Mouse (Mus musculus): ENCODE measurements at regions not wholly inside any gene's neighbourhood (a gene's known extent, or its start where the extent isn't known, plus 50 kb on each side); places are given as distances from the start of the nearest gene placed in this dataset.

DNA sequence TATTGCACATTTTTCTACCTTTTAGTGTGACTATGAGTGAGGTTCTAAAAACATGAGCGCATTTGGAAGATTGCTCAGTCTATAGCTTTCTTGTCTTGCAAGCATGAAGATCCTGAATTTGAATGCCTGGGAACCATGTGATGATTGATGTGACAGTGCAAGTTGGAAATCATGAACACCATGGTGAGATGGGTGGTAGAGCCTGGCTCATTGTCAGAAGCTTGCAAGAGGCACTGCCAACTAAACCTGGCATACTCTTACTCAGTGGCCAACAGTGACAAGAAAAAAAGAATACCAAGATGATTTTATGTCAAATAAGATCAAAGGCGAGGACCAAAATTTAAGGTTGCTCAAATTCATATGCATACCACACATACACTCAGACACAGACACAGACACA is 188.1 kb upstream of the Tmprss15 start:
- ATAC-seq (replicated peaks; ENCODE audit: low FRiP score, low read depth) = no peak
- H3K27ac ChIP-seq = no peak overlapping the region
- H3K9me3 ChIP-seq (replicated peaks; ENCODE audit: low read length) = no peaks in the 10 kb centered on the region
- H3K4me1 ChIP-seq (replicated peaks; ENCODE audit: insufficient read depth, low read length) = no peaks in the 10 kb centered on the region
- H3K36me3 ChIP-seq (ENCODE audit: insufficient read depth, low read length) = no peaks in the 10 kb centered on the region
- H3K27me3 ChIP-seq (ENCODE audit: insufficient read depth, low read length) = no peaks in the 10 kb centered on the region
- WGBS = 96% methylated on average over 2 of the region's 2 CpGs
- H3K4me2 ChIP-seq (ENCODE audit: low read length) = no peak overlapping the region
- H3K9ac ChIP-seq (ENCODE audit: low read depth, low read length) = no peak overlapping the region
- DNase-seq (ENCODE audit: low spot score) = no peak
- no peak overlapping the region for H3K4me3 ChIP-seq (replicated peaks; ENCODE audit: low read depth, low read length)
- no peak for TF ChIP-seq CTCF (IDR thresholded peaks at IDR 0.05; ENCODE audit: low read depth)

DNA sequence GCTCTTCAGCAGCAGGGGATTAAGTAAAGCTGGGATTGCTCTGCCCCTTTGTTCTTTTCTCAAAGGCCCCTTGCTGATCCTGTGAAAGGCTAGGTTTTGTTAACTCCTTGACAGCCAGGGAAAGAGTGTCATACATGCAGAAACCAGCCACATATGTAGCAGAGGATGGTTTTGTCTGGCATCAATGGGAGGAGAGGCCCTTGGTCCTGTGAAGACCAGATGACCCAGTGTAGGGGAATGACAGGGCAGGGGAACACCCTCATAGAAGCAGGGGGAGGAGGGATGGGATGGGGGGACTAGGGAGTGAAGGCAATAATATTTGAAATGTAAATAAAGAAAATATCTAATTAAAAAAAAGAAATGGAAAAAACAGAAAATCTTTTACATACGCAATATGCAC is 165.6 kb upstream of the Tmprss15 start:
- Histone ChIP-seq H3K9me3 (replicated peaks; ENCODE audit: low read length) (no peaks in the 10 kb centered on the region), H3K4me3 (replicated peaks; ENCODE audit: low read depth, low read length) (no peak overlapping the region), H3K9ac (ENCODE audit: low read depth, low read length) (no peak overlapping the region), H3K4me2 (ENCODE audit: low read length) (no peak overlapping the region), H3K27ac (no peak overlapping the region), H3K27me3 (ENCODE audit: insufficient read depth, low read length) (no peaks in the 10 kb centered on the region), H3K36me3 (ENCODE audit: insufficient read depth, low read length) (no peaks in the 10 kb centered on the region), H3K4me1 (replicated peaks; ENCODE audit: insufficient read depth, low read length) (no peaks in the 10 kb centered on the region)
- DNase-seq (ENCODE audit: low spot score) = no peak
- ATAC-seq (replicated peaks; ENCODE audit: low FRiP score, low read depth) = no peak
- WGBS = 100% methylated on average over 1 of the region's 1 CpGs
- no peak for TF ChIP-seq CTCF (IDR thresholded peaks at IDR 0.05; ENCODE audit: low read depth)

DNA sequence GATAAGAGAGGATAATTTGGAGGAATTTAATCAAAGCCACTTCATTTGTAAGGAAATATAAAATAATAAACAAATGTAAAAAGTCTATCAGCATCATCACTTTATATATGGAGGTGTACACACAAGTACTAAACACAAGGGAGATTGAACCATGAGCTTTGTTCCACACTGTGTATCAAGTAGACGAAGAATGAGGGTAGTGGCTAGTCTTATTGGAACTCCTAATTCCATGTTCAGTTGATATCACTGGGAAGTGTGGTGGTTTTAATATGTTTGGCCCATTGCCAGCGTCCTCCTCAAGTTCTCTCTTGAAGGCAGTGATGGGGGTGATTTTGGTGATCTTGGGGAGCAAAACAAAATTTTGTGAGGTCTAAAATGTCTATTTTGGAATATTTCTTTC is 165.2 kb upstream of the Tmprss15 start:
- WGBS = 47% methylated on average over 2 of the region's 2 CpGs
- no peak for ATAC-seq (replicated peaks; ENCODE audit: low FRiP score, low read depth)
- H3K27me3 ChIP-seq (ENCODE audit: insufficient read depth, low read length) = no peaks in the 10 kb centered on the region
- H3K9ac ChIP-seq (ENCODE audit: low read depth, low read length) = no peak overlapping the region
- H3K9me3 ChIP-seq (replicated peaks; ENCODE audit: low read length) = no peaks in the 10 kb centered on the region
- TF ChIP-seq CTCF (IDR thresholded peaks at IDR 0.05; ENCODE audit: low read depth) = no peak
- H3K4me2 ChIP-seq (ENCODE audit: low read length) = no peak overlapping the region
- H3K27ac ChIP-seq = no peak overlapping the region
- H3K4me1 ChIP-seq (replicated peaks; ENCODE audit: insufficient read depth, low read length) = no peaks in the 10 kb centered on the region
- DNase-seq (ENCODE audit: low spot score) = no peak
- H3K4me3 ChIP-seq (replicated peaks; ENCODE audit: low read depth, low read length) = no peak overlapping the region
- no peaks in the 10 kb centered on the region for H3K36me3 ChIP-seq (ENCODE audit: insufficient read depth, low read length)

GRCm38 (mm10) chr16:79240857-79241491 is 150.1 kb upstream of the Tmprss15 start:
- DNase-seq (ENCODE audit: low spot score) = no peak
- Histone ChIP-seq H3K27ac (no peak overlapping the region), H3K4me1 (replicated peaks; ENCODE audit: insufficient read depth, low read length) (no peaks in the 10 kb centered on the region), H3K4me2 (ENCODE audit: low read length) (no peak overlapping the region), H3K4me3 (replicated peaks; ENCODE audit: low read depth, low read length) (no peak overlapping the region), H3K9ac (ENCODE audit: low read depth, low read length) (no peak overlapping the region), H3K9me3 (replicated peaks; ENCODE audit: low read length) (no peaks in the 10 kb centered on the region), H3K36me3 (ENCODE audit: insufficient read depth, low read length) (no peaks in the 10 kb centered on the region), H3K27me3 (ENCODE audit: insufficient read depth, low read length) (no peaks in the 10 kb centered on the region)
- no peak for TF ChIP-seq CTCF (IDR thresholded peaks at IDR 0.05; ENCODE audit: low read depth)
- WGBS = 74% methylated on average over 3 of the region's 3 CpGs
- ATAC-seq (replicated peaks; ENCODE audit: low FRiP score, low read depth) = no peak

- Histone ChIP-seq H3K9me3 (replicated peaks; ENCODE audit: low read length) (no peaks in the 10 kb centered on the region), H3K4me2 (ENCODE audit: low read length) (no peak overlapping the region), H3K27me3 (ENCODE audit: insufficient read depth, low read length) (no peaks in the 10 kb centered on the region), H3K36me3 (ENCODE audit: insufficient read depth, low read length) (no peaks in the 10 kb centered on the region), H3K9ac (ENCODE audit: low read depth, low read length) (no peak overlapping the region), H3K4me3 (replicated peaks; ENCODE audit: low read depth, low read length) (no peak overlapping the region), H3K4me1 (replicated peaks; ENCODE audit: insufficient read depth, low read length) (no peaks in the 10 kb centered on the region), H3K27ac (no peak overlapping the region)
- DNase-seq (ENCODE audit: low spot score) = no peak
- ATAC-seq (replicated peaks; ENCODE audit: low FRiP score, low read depth) = no peak
- TF ChIP-seq CTCF (IDR thresholded peaks at IDR 0.05; ENCODE audit: low read depth) = no peak
- WGBS = 88% methylated on average over 2 of the region's 2 CpGs
These were observed 149.3 kb upstream of the Tmprss15 start for GRCm38 (mm10) chr16:79240191-79240590.

- WGBS = 81% methylated on average over 7 of the region's 7 CpGs
- TF ChIP-seq CTCF (IDR thresholded peaks at IDR 0.05; ENCODE audit: low read depth) = no peak
These were observed 100.3 kb upstream of the Tmprss15 start for GRCm38 (mm10) chr16:79191196-79191595.

DNA sequence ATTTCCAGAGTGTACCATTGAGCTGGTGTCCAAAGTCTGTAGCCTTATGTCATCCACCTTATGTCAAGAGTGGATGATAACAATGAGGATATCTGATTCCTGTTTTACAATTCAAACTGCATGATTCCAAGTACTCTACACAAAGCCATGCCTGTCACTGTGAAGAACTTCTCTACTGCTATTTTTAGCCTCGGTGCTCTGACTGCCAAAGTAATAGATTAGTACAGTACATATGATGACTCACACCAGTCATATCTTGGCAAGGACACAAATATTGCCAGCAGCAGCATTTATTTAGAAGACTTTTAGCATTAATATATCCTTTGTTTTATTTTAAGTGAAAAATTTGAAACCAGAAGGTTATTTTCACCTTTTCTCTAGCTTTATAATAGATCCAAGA is 95.6 kb upstream of the Tmprss15 start:
- Histone ChIP-seq H3K27me3 (ENCODE audit: insufficient read depth, low read length) (no peaks in the 10 kb centered on the region), H3K36me3 (ENCODE audit: insufficient read depth, low read length) (no peaks in the 10 kb centered on the region), H3K4me2 (ENCODE audit: low read length) (no peak overlapping the region), H3K9me3 (replicated peaks; ENCODE audit: low read length) (no peaks in the 10 kb centered on the region), H3K4me1 (replicated peaks; ENCODE audit: insufficient read depth, low read length) (no peaks in the 10 kb centered on the region), H3K27ac (no peak overlapping the region), H3K9ac (ENCODE audit: low read depth, low read length) (no peak overlapping the region), H3K4me3 (replicated peaks; ENCODE audit: low read depth, low read length) (no peak overlapping the region)
- ATAC-seq (replicated peaks; ENCODE audit: low FRiP score, low read depth) = no peak
- no peak for DNase-seq (ENCODE audit: low spot score)
- WGBS = 45% methylated on average over 1 of the region's 1 CpGs
- no peak for TF ChIP-seq CTCF (IDR thresholded peaks at IDR 0.05; ENCODE audit: low read depth)

More at GRCm38 (mm10) chr16:79191196-79191595, 100.3 kb upstream of the Tmprss15 start:
- Histone ChIP-seq H3K9me3 (replicated peaks; ENCODE audit: low read length) (no peaks in the 10 kb centered on the region), H3K9ac (ENCODE audit: low read depth, low read length) (no peak overlapping the region), H3K27ac (no peak overlapping the region), H3K4me1 (replicated peaks; ENCODE audit: insufficient read depth, low read length) (no peaks in the 10 kb centered on the region), H3K4me2 (ENCODE audit: low read length) (no peak overlapping the region), H3K4me3 (replicated peaks; ENCODE audit: low read depth, low read length) (no peak overlapping the region), H3K27me3 (ENCODE audit: insufficient read depth, low read length) (no peaks in the 10 kb centered on the region), H3K36me3 (ENCODE audit: insufficient read depth, low read length) (no peaks in the 10 kb centered on the region)
- ATAC-seq (replicated peaks; ENCODE audit: low FRiP score, low read depth) = no peak
- no peak for DNase-seq (ENCODE audit: low spot score)

Data from kidney, postnatal 0 days (tissue).